Mouse (Mus musculus) ovary, postnatal 10 days (tissue): Measurements from ENCODE around the gene Rimbp2.
A peak's percentile ranks its signal among the peaks of the same experiment; 100 is the strongest.

Source experiments
- DNase-seq: peaks from one replicate; pipeline ENCODE4 v3.0.0; 2022; ENCODE audit warnings: low spot score

Rimbp2 gene

GRCm38 (mm10) chr5:128932776-128933175, 20.5 kb downstream of the Rimbp2 start:
- no peak for DNase-seq

GRCm38 (mm10) chr5:128925073-128925472, 28.2 kb downstream of the Rimbp2 start:
- DNase-seq = no peak

- DNase-seq = no peak
Measured at GRCm38 (mm10) chr5:128920112-128920511, 33.2 kb downstream of the Rimbp2 start.

- peak; percentile 34 for DNase-seq
Measured at GRCm38 (mm10) chr5:128917116-128917959, 35.9 kb downstream of the Rimbp2 start.

GRCm38 (mm10) chr5:128913820-128914219, 39.5 kb downstream of the Rimbp2 start:
- no peak for DNase-seq

- DNase-seq = no peak
Measured at GRCm38 (mm10) chr5:128912374-128912773, 40.9 kb downstream of the Rimbp2 start.

- no peak for DNase-seq
Measured at GRCm38 (mm10) chr5:128911593-128911992, 41.7 kb downstream of the Rimbp2 start.

GRCm38 (mm10) chr5:128904113-128904512, 49.2 kb downstream of the Rimbp2 start:
- no peak for DNase-seq

GRCm38 (mm10) chr5:128903120-128903519, 50.2 kb downstream of the Rimbp2 start:
- DNase-seq = no peak

- no peak for DNase-seq
Measured at GRCm38 (mm10) chr5:128899971-128900370, 53.3 kb downstream of the Rimbp2 start.

GRCm38 (mm10) chr5:128894921-128895320, 58.4 kb downstream of the Rimbp2 start:
- DNase-seq = no peak

GRCm38 (mm10) chr5:128887546-128887945, 65.7 kb downstream of the Rimbp2 start:
- no peak for DNase-seq

GRCm38 (mm10) chr5:128884320-128884719, 69.0 kb downstream of the Rimbp2 start:
- DNase-seq = no peak

GRCm38 (mm10) chr5:128879092-128879491, 74.2 kb downstream of the Rimbp2 start:
- DNase-seq = no peak

- DNase-seq = no peak
Measured at GRCm38 (mm10) chr5:128877425-128878035, 75.8 kb downstream of the Rimbp2 start.

GRCm38 (mm10) chr5:128871706-128872105, 81.6 kb downstream of the Rimbp2 start:
- no peak for DNase-seq

- DNase-seq = no peak
Measured at GRCm38 (mm10) chr5:128866811-128867210, 86.5 kb downstream of the Rimbp2 start.

GRCm38 (mm10) chr5:128866291-128866690, 87.0 kb downstream of the Rimbp2 start:
- DNase-seq = no peak

GRCm38 (mm10) chr5:128863497-128863896, 89.8 kb downstream of the Rimbp2 start:
- DNase-seq = no peak

- no peak for DNase-seq
Measured at GRCm38 (mm10) chr5:128860907-128861306, 92.4 kb downstream of the Rimbp2 start.

GRCm38 (mm10) chr5:128852791-128853190, 100.5 kb downstream of the Rimbp2 start:
- DNase-seq = no peak

GRCm38 (mm10) chr5:128847806-128848205, 105.5 kb downstream of the Rimbp2 start:
- no peak for DNase-seq

- no peak for DNase-seq
Measured at GRCm38 (mm10) chr5:128846433-128847040, 106.7 kb downstream of the Rimbp2 start.
